Mouse (Mus musculus) limb, embryonic 13.5 days (tissue): ENCODE results near the gene Actr5. TPM values are rescaled to one million over a fixed set of nuclear protein-coding genes. Genes with fewer than 3 reads are reported as not detected.

Experiments used
- ATAC-seq: fragments of 200-750 bp; cut with Nextera tagmentation; 2 replicates; pipeline ENCODE4 v1.8.0; 2017; ENCODE audit warnings: low read depth, moderate number of reproducible peaks, moderate TSS enrichment; ENCODE audit not compliant: low FRiP score
- H3K27ac ChIP-seq: fragments of 300-500 bp; sonication (generic); 2 replicates; pipeline ENCODE4 v1.5.1; 2015; ENCODE audit warnings: inconsistent platforms, mild to moderate bottlenecking, moderate library complexity
- H3K27me3 ChIP-seq: fragments of 300-500 bp; sonication (generic); 2 replicates; pipeline ENCODE4 v1.6.1; 2015; ENCODE audit warnings: mild to moderate bottlenecking, inconsistent platforms
- H3K36me3 ChIP-seq: fragments of 300-500 bp; sonication (generic); 2 replicates; pipeline ENCODE4 v1.6.1; 2015; ENCODE audit warnings: inconsistent platforms, mild to moderate bottlenecking, moderate library complexity
- H3K4me1 ChIP-seq: fragments of 300-500 bp; sonication (generic); 2 replicates; pipeline ENCODE4 v1.6.1; 2015; ENCODE audit warnings: inconsistent platforms
- H3K4me2 ChIP-seq: fragments of 300-500 bp; sonication (generic); replicated peaks from 2 replicates; pipeline ENCODE4 v1.6.1; 2015; ENCODE audit warnings: inconsistent platforms, mild to moderate bottlenecking, moderate library complexity
- H3K4me3 ChIP-seq: fragments of 300-500 bp; sonication (generic); 2 replicates; pipeline ENCODE4 v1.5.1; 2015; ENCODE audit warnings: moderate library complexity, mild to moderate bottlenecking, inconsistent platforms
- H3K9ac ChIP-seq: fragments of 300-500 bp; sonication (generic); 2 replicates; pipeline ENCODE4 v1.6.1; 2015; ENCODE audit warnings: mild to moderate bottlenecking, inconsistent platforms
- H3K9me3 ChIP-seq: fragments of 300-500 bp; sonication (generic); 2 replicates; pipeline ENCODE4 v1.6.1; 2016; ENCODE audit warnings: inconsistent platforms
- WGBS: fragments of 180-500 bp; shearing (Covaris S2); methylation state at CpG from one replicate; pipeline ENCODE4 v1.1.7; 2015; 5-methylcytosine and 5-hydroxymethylcytosine counted together
- microRNA counts: library from miRNA; unstranded; fragments of <30 nt; microRNA quantifications from one replicate; lab custom pipeline; 2016
- microRNA-seq: library from miRNA; unstranded; fragments of <30 nt; microRNA quantifications from one replicate; pipeline ENCODE4, GENCODE M21; 2016
- polyA plus RNA-seq: library from polyadenylated mRNA; unstranded; fragments of >200 nt; fragmentation: Nextera tagmentation; extraction: Ambion mirVana; gene quantifications from 2 replicates; pipeline ENCODE4 v1.2.1, GENCODE M21; 2015

Gene Actr5
- polyA plus RNA-seq, 1 experiment from 2014 or later, result 14.1 TPM

GRCm38 (mm10) chr2:158684247-158684843, 59.7 kb downstream of the Actr5 start:
- Histone ChIP-seq H3K9me3 (no peaks in the 10 kb centered on the region), H3K27me3 (no peaks in the 10 kb centered on the region), H3K9ac (no peak overlapping the region), H3K4me3 (no peak overlapping the region), H3K27ac (no peak overlapping the region), H3K4me1 (peaks cover 16% of the 10 kb centered on the region), H3K4me2 (no peak overlapping the region), H3K36me3 (no peaks in the 10 kb centered on the region)
- no peak for ATAC-seq
- WGBS, result 61% methylated on average over 9 of the region's 9 CpGs

- 65% methylated on average over 3 of the region's 3 CpGs for WGBS
- Histone ChIP-seq H3K4me3 (no peak overlapping the region), H3K9ac (no peak overlapping the region), H3K27ac (no peak overlapping the region), H3K4me1 (peaks cover 21% of the 10 kb centered on the region), H3K9me3 (no peaks in the 10 kb centered on the region), H3K27me3 (no peaks in the 10 kb centered on the region), H3K36me3 (no peaks in the 10 kb centered on the region), H3K4me2 (no peak overlapping the region)
- ATAC-seq, result no peak
Observed at GRCm38 (mm10) chr2:158684910-158685309, 60.2 kb downstream of the Actr5 start.

GRCm38 (mm10) chr2:158686394-158686793, 61.7 kb downstream of the Actr5 start:
- no peaks in the 10 kb centered on the region for H3K27me3 ChIP-seq
- no peak overlapping the region for H3K4me2 ChIP-seq
- H3K27ac ChIP-seq, result no peak overlapping the region
- ATAC-seq, result no peak
- H3K36me3 ChIP-seq, result no peaks in the 10 kb centered on the region
- H3K9me3 ChIP-seq, result no peaks in the 10 kb centered on the region
- no peak overlapping the region for H3K4me3 ChIP-seq
- H3K9ac ChIP-seq, result no peak overlapping the region
- H3K4me1 ChIP-seq, result peaks cover 27% of the 10 kb centered on the region
- 26% methylated on average over 2 of the region's 2 CpGs for WGBS

GRCm38 (mm10) chr2:158687804-158688241, 63.1 kb downstream of the Actr5 start:
- Histone ChIP-seq H3K4me3 (no peak overlapping the region), H3K27me3 (no peaks in the 10 kb centered on the region), H3K4me2 (no peak overlapping the region), H3K4me1 (peaks cover 25% of the 10 kb centered on the region), H3K36me3 (no peaks in the 10 kb centered on the region), H3K9me3 (no peaks in the 10 kb centered on the region), H3K9ac (no peak overlapping the region), H3K27ac (no peak overlapping the region)
- no peak for ATAC-seq
- 70% methylated on average over 25 of the region's 25 CpGs for WGBS

MicroRNAs encoded within 50 kb of the gene (microRNA counts, 519-probe panel; counts per million panel counts)
- microRNA mmu-miR-3474 (lab: Ali Mortazavi, UCI), result not detected

Small RNA genes lying within 50 kb of the gene (microRNA-seq; reads per million reads assigned to microRNA genes)
- 2.1 reads per million, percentile 5 among the genes with 10 or more reads in this experiment for gene Mir3474

Other genes starting within 250 kb of the Actr5 start
- gene Snhg11, start 249.2 kb upstream of the Actr5 start, polyA plus RNA-seq, result 8.7 and 9.9 TPM in 2 replicates
- gene Ralgapb, start 215.0 kb upstream of the Actr5 start, polyA plus RNA-seq, result 17.5 and 18.6 TPM in 2 replicates
- gene Adig, start 122.3 kb upstream of the Actr5 start, polyA plus RNA-seq, result 0.36 and 0.47 TPM in 2 replicates
- 0.84 and 1.1 TPM in 2 replicates for gene Arhgap40, start 112.1 kb upstream of the Actr5 start, polyA plus RNA-seq
- not detected in 2 replicates for gene Slc32a1, start 14.1 kb upstream of the Actr5 start, polyA plus RNA-seq
- gene Ppp1r16b, start 40.5 kb downstream of the Actr5 start, polyA plus RNA-seq, result 3.5 and 4.0 TPM in 2 replicates
- gene Fam83d, start 143.2 kb downstream of the Actr5 start, polyA plus RNA-seq, result 43.6 and 49.4 TPM in 2 replicates
- 13.2 and 13.8 TPM in 2 replicates for gene Dhx35, start 169.9 kb downstream of the Actr5 start, polyA plus RNA-seq